Mouse (Mus musculus): Measurements from ENCODE around the gene Slc25a25. TPM values are rescaled to one million over a fixed set of nuclear protein-coding genes. Genes with fewer than 3 reads are reported as not detected.
A peak's percentile ranks its signal among the peaks of the same experiment; 100 is the strongest.

Slc25a25 gene
- polyA plus RNA-seq, 1 experiment from 2014 or later = 13.0 TPM

DNA sequence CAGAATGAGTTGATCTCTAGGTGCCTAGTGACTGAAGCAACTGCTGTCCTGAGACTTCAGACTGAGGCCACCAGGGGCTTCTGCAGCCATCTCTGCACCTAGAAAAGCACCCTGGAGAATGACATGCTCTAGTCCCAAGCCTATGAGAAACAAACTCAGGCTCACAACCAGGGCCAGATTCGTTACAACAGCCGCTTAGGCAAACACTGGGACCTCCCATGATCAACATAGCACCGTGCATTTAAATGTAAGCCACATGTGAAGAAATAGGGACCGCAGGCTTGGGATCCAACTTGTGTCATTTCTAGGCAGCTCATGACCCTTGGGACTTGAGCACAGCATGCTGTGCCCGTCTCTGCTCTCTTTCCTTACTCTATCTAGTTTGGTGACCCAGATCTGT lies 23.5 kb downstream of the Slc25a25 start:
- H3K36me3 ChIP-seq = no peaks in the 10 kb centered on the region
- 84% methylated on average over 5 of the region's 5 CpGs for WGBS
- H3K9me3 ChIP-seq (replicated peaks) = no peaks in the 10 kb centered on the region
- no peaks in the 10 kb centered on the region for H3K27me3 ChIP-seq (replicated peaks)
- H3K4me2 ChIP-seq = no peak overlapping the region
- no peak for ATAC-seq (ENCODE audit: insufficient number of reproducible peaks, low FRiP score)
- no peak overlapping the region for H3K27ac ChIP-seq (ENCODE audit: poor library complexity, severe bottlenecking)
- H3K4me1 ChIP-seq (replicated peaks) = peaks cover 68% of the 10 kb centered on the region
- H3K4me3 ChIP-seq = no peak overlapping the region
- no peak overlapping the region for H3K9ac ChIP-seq

DNA sequence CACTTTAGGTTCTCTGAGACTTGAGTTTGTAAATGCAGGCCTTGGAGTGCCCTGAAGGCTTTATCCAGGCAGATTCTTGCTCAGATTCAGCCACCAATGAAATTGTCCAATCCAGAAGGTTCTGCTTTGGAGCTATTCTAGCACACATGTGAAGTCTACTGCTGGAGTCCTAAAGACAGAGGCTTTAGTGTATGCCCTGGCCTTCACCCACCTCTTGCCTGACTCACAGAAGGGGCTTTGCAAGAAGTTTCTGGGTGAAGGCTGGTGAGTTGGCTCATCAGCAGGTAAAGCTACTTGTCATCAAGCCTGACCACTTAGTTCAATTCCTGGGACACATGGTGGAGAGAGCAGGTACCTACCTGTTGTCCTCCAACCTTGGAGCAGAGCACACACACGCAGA lies 25.1 kb downstream of the Slc25a25 start:
- Histone ChIP-seq H3K27me3 (replicated peaks) (no peaks in the 10 kb centered on the region), H3K4me3 (no peak overlapping the region), H3K9me3 (replicated peaks) (no peaks in the 10 kb centered on the region), H3K36me3 (0 out of 2 replicates have a peak, but pooled peaks cover 2% of the 10 kb centered on the region), H3K4me1 (replicated peaks) (peaks cover 65% of the 10 kb centered on the region), H3K9ac (no peak overlapping the region), H3K4me2 (no peak overlapping the region), H3K27ac (ENCODE audit: poor library complexity, severe bottlenecking) (no peak overlapping the region)
- 91% methylated on average over 1 of the region's 1 CpGs for WGBS
- no peak for ATAC-seq (ENCODE audit: insufficient number of reproducible peaks, low FRiP score)

DNA sequence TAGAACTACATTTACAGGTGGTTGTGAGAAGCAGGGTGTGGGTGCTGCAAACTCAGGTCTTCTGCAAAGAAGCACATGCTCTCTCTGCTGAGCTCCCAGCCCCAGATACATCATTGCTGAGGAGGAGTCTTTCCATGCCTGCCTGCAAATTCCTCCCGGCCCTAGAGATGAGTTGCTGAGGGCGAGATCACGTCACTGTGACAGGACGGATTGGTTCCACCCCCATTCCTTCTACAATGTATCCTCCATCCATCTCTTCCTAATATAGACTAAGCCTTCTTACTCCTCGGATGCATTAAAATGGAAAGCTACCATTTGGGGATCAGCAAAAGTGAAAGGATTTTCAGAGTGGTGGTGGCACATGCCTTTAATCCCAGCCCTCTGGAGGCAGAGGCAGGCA lies 25.7 kb downstream of the Slc25a25 start:
- Histone ChIP-seq H3K27ac (ENCODE audit: poor library complexity, severe bottlenecking) (peak overlapping the region; percentile 79; the same call in 1 of the 2 replicates), H3K36me3 (peaks cover 7% of the 10 kb centered on the region), H3K27me3 (replicated peaks) (no peaks in the 10 kb centered on the region), H3K9ac (no peak overlapping the region), H3K4me2 (no peak overlapping the region), H3K4me1 (replicated peaks) (peaks cover 61% of the 10 kb centered on the region), H3K4me3 (no peak overlapping the region), H3K9me3 (replicated peaks) (no peaks in the 10 kb centered on the region)
- ATAC-seq (ENCODE audit: insufficient number of reproducible peaks, low FRiP score) = no peak
- 53% methylated on average over 5 of the region's 5 CpGs for WGBS

DNA sequence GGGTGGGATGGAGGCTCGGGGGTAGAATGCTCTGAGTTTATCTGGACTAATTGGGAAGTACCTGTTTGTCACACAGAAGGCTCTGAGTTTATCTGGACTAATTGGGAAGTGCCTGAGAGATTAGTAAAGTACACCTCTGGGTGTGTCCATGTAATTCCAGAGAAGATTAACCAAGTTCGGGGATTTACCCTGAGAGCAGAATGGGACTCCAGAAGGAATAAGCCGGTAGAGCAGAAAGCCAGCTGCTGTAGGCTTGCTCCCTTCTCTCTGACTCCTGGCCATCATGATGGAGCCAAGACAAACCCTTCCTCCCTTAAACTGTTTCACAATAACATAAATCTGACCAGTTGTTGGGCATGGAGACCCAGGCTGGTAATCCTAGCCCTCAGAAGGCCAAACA lies 26.4 kb downstream of the Slc25a25 start:
- Histone ChIP-seq H3K9me3 (replicated peaks) (no peaks in the 10 kb centered on the region), H3K4me2 (no peak overlapping the region), H3K27me3 (replicated peaks) (no peaks in the 10 kb centered on the region), H3K4me3 (no peak overlapping the region), H3K9ac (no peak overlapping the region), H3K27ac (ENCODE audit: poor library complexity, severe bottlenecking) (peak overlapping the region; percentile 79), H3K4me1 (replicated peaks) (peaks cover 55% of the 10 kb centered on the region), H3K36me3 (peaks cover 14% of the 10 kb centered on the region)
- 28% methylated on average over 3 of the region's 3 CpGs for WGBS
- ATAC-seq (ENCODE audit: insufficient number of reproducible peaks, low FRiP score) = no peak

DNA sequence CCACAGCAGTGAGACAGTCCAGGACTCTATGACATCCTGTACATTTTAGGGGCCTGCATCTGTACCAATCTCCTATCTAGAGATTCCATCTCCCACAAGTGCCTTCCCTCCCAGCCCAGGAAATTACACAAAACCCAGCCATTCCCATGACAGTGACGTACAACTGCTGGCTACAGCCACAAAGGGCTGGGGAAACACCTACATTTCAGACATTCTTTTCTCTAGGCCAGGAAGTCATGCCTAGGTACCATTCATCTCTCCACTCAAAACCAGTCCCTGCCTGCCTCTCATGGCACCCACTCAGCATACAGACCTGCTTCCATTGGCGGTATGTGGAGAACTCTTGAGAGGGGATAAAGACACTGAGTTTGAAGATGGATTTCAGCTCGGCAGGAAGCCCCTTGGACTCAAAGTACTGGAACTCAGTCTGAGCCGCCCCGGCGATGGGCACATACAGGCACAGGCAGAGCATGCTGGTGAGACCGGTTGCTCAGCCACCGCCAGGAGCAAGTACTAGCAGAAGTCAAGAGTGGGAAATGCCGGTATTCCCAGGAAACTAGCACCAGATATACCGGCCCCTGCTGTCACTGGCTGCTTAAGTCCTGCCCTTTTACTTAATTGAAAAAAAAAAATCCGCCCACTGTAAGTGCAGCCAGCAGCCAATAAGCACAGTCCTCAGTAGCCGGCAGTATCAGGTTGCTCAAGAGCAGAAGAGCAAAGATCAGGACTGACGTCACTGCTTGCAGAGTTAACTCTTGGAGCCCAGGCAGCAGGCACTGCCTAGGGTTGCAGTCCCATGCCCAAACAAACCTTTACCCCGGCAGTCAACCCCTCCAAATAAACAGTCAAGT lies 27.5 kb downstream of the Slc25a25 start:
- Histone ChIP-seq H3K9ac (peak overlapping the region; percentile 53), H3K4me3 (peak overlapping the region; percentile 46), H3K27ac (ENCODE audit: poor library complexity, severe bottlenecking) (peak overlapping the region; percentile 79), H3K36me3 (peaks cover 25% of the 10 kb centered on the region), H3K27me3 (replicated peaks) (no peaks in the 10 kb centered on the region), H3K4me1 (replicated peaks) (peaks cover 44% of the 10 kb centered on the region), H3K4me2 (peak overlapping the region; percentile 81), H3K9me3 (replicated peaks) (no peaks in the 10 kb centered on the region)
- ATAC-seq (ENCODE audit: insufficient number of reproducible peaks, low FRiP score) = peak; percentile 89
- under 1% methylated on average over 14 of the region's 14 CpGs for WGBS

DNA sequence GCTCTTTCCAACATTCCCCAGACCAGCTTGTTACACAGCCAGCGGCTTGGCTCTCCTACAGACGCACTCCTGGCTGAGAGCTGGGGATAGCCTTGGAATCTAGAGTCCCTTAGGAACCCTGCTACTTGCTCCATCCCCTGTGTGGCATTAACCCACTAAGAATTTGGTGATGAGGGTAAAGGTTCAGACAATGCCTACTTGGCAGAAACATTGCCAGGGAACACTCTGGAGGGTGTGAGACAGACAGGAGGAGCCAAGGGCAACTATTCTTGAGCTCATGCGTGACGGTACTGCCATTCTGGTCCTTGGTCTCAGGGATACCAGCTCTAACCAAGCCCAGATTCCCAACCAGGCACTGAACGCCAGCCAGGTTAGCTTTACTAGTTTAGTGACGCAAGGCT lies 29.4 kb downstream of the Slc25a25 start:
- 91% methylated on average over 6 of the region's 6 CpGs for WGBS
- H3K36me3 ChIP-seq = peaks cover 44% of the 10 kb centered on the region

DNA sequence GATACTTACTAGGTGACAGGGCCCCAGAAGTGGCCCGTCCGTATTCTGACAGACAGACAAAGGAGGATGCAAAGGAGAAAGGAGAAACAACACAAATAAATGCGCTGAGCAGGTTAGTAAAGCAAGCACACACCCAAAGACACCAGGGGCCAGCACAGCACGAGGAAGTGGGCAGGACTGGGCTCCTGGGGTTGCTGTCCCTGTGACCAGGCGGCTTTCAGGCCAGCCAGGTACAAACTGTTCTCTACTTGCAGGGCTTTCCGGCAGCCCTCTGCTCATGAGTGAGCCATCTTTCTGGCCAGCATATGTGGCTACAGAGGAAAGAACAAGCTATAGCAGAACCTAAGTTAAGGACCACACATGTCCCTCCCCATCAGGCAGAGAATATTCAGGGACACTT lies 30.6 kb downstream of the Slc25a25 start:
- Histone ChIP-seq H3K27me3 (replicated peaks) (no peaks in the 10 kb centered on the region), H3K9me3 (replicated peaks) (no peaks in the 10 kb centered on the region), H3K9ac (no peak overlapping the region), H3K4me2 (no peak overlapping the region), H3K4me1 (replicated peaks) (peaks cover 31% of the 10 kb centered on the region), H3K4me3 (no peak overlapping the region), H3K36me3 (peaks cover 56% of the 10 kb centered on the region), H3K27ac (ENCODE audit: poor library complexity, severe bottlenecking) (no peak overlapping the region)
- ATAC-seq (ENCODE audit: insufficient number of reproducible peaks, low FRiP score) = no peak
- WGBS = 84% methylated on average over 6 of the region's 6 CpGs

More for the DNA sequence above, 29.4 kb downstream of the Slc25a25 start:
- Histone ChIP-seq H3K27ac (ENCODE audit: poor library complexity, severe bottlenecking) (no peak overlapping the region), H3K9me3 (replicated peaks) (no peaks in the 10 kb centered on the region), H3K4me1 (replicated peaks) (peaks cover 32% of the 10 kb centered on the region), H3K27me3 (replicated peaks) (no peaks in the 10 kb centered on the region), H3K4me3 (no peak overlapping the region), H3K9ac (no peak overlapping the region), H3K4me2 (no peak overlapping the region)
- ATAC-seq (ENCODE audit: insufficient number of reproducible peaks, low FRiP score) = no peak

DNA sequence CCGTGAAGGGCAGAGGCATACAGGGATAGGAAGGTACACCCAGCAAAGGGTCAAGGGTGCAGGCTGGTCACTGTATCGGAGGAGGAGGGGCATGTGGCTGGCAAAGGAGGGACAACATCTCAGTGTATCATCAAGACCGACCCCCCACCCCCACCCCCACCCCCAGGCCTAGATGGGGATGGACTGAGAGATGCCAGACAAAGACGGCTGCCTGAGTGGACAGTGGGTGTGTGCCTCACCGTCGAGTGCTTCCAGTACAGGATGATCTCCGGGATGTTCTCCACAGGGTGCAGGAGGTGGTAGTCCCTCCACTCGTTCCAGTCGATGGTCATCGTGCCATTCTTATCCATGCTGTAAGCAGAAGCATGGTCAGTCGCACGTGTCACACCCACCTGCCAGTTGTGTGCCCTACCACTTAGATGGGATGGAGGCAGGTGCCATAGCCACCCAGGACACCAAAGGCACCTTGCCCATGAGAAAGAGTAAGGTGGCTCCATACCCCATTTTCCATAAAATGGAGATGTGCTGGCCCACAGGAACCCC lies 31.1 kb downstream of the Slc25a25 start:
- Histone ChIP-seq H3K9me3 (replicated peaks) (no peaks in the 10 kb centered on the region), H3K27me3 (replicated peaks) (no peaks in the 10 kb centered on the region), H3K4me1 (replicated peaks) (peaks cover 25% of the 10 kb centered on the region), H3K27ac (ENCODE audit: poor library complexity, severe bottlenecking) (no peak overlapping the region), H3K36me3 (peaks cover 61% of the 10 kb centered on the region), H3K9ac (no peak overlapping the region), H3K4me2 (no peak overlapping the region), H3K4me3 (no peak overlapping the region)
- ATAC-seq (ENCODE audit: insufficient number of reproducible peaks, low FRiP score) = no peak
- WGBS = 90% methylated on average over 12 of the region's 12 CpGs

DNA sequence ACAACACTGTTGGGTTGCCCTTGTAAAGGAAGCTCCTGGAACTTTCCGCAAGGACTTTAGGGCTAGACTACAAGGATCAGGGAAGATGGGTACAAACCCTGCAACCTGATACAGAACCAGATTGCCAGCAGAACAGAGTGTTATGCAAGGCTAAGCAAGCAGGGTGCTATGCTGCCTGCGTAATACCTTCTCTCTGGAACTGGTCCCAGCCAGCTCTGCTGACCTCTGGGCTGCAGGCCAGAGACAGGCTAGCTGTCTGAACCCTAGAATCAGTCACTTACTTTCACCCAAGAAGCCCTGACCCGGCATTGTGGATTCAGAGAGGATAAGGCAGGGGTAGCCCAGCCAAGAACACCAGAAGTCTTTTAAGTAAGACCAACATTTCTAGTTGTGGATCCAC lies 31.9 kb downstream of the Slc25a25 start:
- no peak overlapping the region for H3K4me3 ChIP-seq
- H3K36me3 ChIP-seq = peaks cover 69% of the 10 kb centered on the region
- H3K4me2 ChIP-seq = no peak overlapping the region
- ATAC-seq (ENCODE audit: insufficient number of reproducible peaks, low FRiP score) = no peak
- no peaks in the 10 kb centered on the region for H3K27me3 ChIP-seq (replicated peaks)
- no peaks in the 10 kb centered on the region for H3K9me3 ChIP-seq (replicated peaks)
- H3K27ac ChIP-seq (ENCODE audit: poor library complexity, severe bottlenecking) = no peak overlapping the region
- no peak overlapping the region for H3K9ac ChIP-seq
- H3K4me1 ChIP-seq (replicated peaks) = peaks cover 18% of the 10 kb centered on the region
- WGBS = 86% methylated on average over 3 of the region's 3 CpGs

DNA sequence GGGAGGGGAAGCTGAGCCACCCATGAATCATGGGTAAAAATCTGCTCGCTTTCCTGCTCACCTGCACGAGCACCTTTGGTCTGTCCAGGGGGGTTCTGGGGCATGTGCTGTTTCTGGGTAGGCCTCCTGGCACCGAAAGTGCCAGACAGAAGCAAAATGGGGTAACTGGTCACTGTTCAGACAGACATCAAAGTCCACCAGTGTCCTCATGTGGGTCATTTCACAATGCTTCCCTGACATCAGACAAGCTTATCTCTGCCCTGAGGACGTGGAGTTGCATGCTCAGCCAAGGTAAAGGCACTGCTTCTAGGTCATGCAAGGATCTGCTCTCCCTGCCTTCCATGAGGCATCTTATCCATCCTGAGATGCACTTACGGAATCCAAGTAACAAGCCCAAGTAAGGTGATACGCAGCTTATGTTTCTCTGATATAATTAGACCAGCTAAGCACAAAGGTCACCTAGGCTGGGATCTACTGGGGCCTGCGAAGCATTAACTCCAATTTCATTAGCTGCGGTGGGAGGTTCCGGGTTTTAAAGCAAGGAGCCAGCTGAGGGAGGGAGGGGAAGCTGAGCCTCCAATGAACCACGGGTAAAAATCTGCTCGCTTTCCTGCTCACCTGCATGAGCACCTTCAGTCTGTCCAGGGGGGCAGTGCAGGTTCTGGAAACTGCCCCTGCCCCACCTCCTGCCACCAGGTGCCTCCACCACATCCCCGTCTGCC lies 32.7 kb downstream of the Slc25a25 start:
- Histone ChIP-seq H3K27me3 (replicated peaks) (no peaks in the 10 kb centered on the region), H3K4me3 (no peak overlapping the region), H3K27ac (ENCODE audit: poor library complexity, severe bottlenecking) (no peak overlapping the region), H3K4me2 (no peak overlapping the region), H3K36me3 (peaks cover 76% of the 10 kb centered on the region), H3K4me1 (replicated peaks) (peaks cover 13% of the 10 kb centered on the region), H3K9me3 (replicated peaks) (no peaks in the 10 kb centered on the region), H3K9ac (no peak overlapping the region)
- 83% methylated on average over 12 of the region's 12 CpGs for WGBS
- ATAC-seq (ENCODE audit: insufficient number of reproducible peaks, low FRiP score) = no peak

DNA sequence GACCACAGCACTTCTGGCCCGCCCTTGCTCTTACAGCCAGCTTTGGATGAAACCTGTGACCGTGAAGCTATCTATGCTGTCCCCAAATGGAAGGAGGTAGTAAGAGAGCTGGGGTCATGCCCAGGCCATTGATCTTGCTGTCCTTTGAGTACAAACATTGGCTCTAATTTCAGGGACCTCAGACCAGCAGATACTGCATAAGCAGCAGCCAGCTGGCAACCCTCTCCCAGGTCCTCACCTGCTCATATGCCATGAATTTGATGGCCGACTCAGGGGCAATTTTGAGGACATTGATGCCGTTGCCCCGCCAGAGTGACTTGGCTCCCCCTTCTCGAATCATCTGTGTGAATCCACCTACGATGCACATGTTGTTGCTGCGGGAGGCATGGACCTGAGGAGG lies 33.8 kb downstream of the Slc25a25 start:
- Histone ChIP-seq H3K4me2 (no peak overlapping the region), H3K27me3 (replicated peaks) (no peaks in the 10 kb centered on the region), H3K27ac (ENCODE audit: poor library complexity, severe bottlenecking) (no peak overlapping the region), H3K4me1 (replicated peaks) (peaks cover 2% of the 10 kb centered on the region), H3K36me3 (peaks cover 79% of the 10 kb centered on the region), H3K4me3 (no peak overlapping the region), H3K9me3 (replicated peaks) (no peaks in the 10 kb centered on the region), H3K9ac (no peak overlapping the region)
- ATAC-seq (ENCODE audit: insufficient number of reproducible peaks, low FRiP score) = no peak
- WGBS = 92% methylated on average over 8 of the region's 8 CpGs

Measured in heart, embryonic 12.5 days (tissue).